Mouse (Mus musculus) myocyte (in vitro differentiated cells): ENCODE data around the gene Nr3c2.

Experiments
- POLR2A ChIP-seq: IDR thresholded peaks from one replicate; pipeline ENCODE4 v1.6.1; 2011; ENCODE audit warnings: low read depth, mild to moderate bottlenecking, control low read depth, moderate library complexity; ENCODE audit not compliant: insufficient read length
- SRF ChIP-seq: IDR thresholded peaks from one replicate; pipeline ENCODE4 v1.6.1; 2011; ENCODE audit warnings: low read depth; ENCODE audit not compliant: control insufficient read depth, insufficient read length
- TCF3 ChIP-seq: IDR thresholded peaks from one replicate; pipeline ENCODE4 v1.6.1; 2011; ENCODE audit warnings: low read depth, control low read depth; ENCODE audit not compliant: insufficient read length

- no peak for TF ChIP-seq POLR2A
- TF ChIP-seq SRF, result no peak
- no peak for TF ChIP-seq TCF3
Observed at GRCm38 (mm10) chr8:77173075-77173657, 273.9 kb downstream of the Nr3c2 start.
